Mouse (Mus musculus) E14TG2a.4 (cell line): ENCODE measurements around the gene Gm16451.
"Not testable (repeated sequence)": the region's sequence is repeated elsewhere in the genome, so short reads cannot be mapped to it uniquely, and the experiment has no call there.

Experiments used
- H3K27me3 ChIP-seq: 2 replicates; pipeline ENCODE4 v1.6.1; 2014; ENCODE audit warnings: low read length, control low read depth; ENCODE audit not compliant: insufficient read depth
- H3K36me3 ChIP-seq: 2 replicates; pipeline ENCODE4 v1.6.1; 2014; ENCODE audit warnings: low read length, control low read depth; ENCODE audit not compliant: insufficient read depth
- H3K4me1 ChIP-seq: replicated peaks from 2 replicates; pipeline ENCODE4 v1.6.1; 2014; ENCODE audit warnings: low read depth, low read length, control low read depth
- H3K4me3 ChIP-seq: replicated peaks from 2 replicates; pipeline ENCODE4 v1.5.1; 2014; ENCODE audit warnings: mild to moderate bottlenecking, low read length
- H3K9me3 ChIP-seq: 2 replicates; pipeline ENCODE4 v1.6.1; 2014; ENCODE audit warnings: low read length, control low read depth

The Gm16451 gene

DNA sequence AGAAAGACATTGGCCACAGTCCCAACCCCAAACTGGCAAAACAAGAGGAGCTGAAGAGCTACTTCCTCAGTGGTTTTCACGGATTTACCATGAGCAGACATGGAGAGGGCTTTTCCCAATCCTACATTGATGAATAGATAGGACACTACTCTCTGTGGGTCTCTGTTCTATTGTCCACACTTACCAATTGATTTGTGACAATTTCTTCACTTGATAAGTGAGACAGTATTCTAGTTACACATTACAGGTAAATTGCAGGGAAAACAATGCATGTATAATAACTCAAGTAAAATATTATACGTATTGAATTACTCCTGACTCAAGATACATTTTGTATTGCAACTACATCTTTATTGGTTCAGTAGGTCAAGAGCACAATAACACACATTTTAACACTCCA is at the start of gene Gm16451:
Gm16451 (minus strand) TSS at position 101 of the 400 bp plus-strand sequence.
- not testable (repeated sequence) for H3K36me3 ChIP-seq, H3K9me3 ChIP-seq, H3K27me3 ChIP-seq, H3K4me1 ChIP-seq, H3K4me3 ChIP-seq

DNA sequence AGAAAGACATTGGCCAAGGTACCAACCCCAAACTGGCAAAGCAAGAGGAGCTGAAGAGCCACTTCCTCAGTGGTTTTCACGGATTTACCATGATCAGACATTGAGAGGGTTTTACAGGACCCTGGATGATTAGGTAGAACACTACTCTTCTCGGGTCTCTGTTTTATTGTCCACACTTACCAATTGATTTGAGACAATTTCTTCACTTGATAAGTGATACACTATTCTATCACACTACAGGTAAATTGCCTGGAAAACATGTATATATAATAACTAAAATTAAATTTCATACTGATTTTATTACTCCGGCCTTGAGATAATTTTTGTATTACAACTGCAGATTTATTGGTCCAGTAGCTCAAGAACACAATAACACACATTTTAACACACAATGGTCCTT is 45.9 kb upstream of the Gm16451 start, which contains the start of gene Vmn1r142:
Vmn1r142 (minus strand) TSS at position 101 of the 400 bp plus-strand sequence.
- not testable (repeated sequence) for H3K36me3 ChIP-seq, H3K4me3 ChIP-seq, H3K9me3 ChIP-seq, H3K4me1 ChIP-seq, H3K27me3 ChIP-seq

DNA sequence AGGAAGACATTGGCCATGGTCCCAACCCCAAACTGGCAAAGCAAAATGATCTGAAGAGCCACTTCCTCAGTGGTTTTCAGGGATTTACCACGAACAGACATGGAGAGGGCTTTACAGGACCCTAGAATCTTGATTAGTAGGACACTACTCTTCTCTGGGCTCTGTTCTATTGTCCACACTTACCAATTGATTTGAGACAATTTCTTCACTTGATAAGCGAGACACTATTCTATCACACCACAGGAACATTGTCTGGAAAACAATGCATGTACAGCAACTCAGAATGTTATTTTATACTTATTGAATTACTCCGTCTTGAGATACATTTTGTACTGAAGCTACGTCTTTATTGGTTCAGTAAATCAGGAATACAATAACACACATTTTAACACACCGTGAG is 16.6 kb upstream of the Gm16451 start, which contains the start of gene Gm10666:
Gm10666 (minus strand) TSS at position 101 of the 400 bp plus-strand sequence.
- not testable (repeated sequence) for H3K27me3 ChIP-seq, H3K9me3 ChIP-seq, H3K4me1 ChIP-seq, H3K36me3 ChIP-seq, H3K4me3 ChIP-seq

DNA sequence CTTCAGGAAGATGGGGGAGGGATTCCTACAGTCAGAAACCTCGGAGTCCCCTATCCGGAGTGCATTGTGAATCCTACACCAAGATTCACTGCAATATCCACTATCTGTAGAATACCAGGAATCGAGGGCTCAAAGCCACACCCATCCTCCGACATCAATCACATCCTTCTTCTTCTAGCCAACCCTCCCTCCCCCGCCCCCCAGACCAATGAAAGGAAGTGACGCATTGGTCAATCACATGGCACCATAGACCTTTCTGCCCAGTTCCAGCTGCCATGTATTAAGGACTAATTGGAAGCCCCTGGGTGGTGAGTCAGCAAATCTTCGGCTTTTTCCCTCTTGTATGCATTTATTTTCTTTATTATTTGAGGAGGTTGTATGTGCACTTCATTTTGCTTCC is 49.3 kb downstream of the Gm16451 start, which contains the start of gene Vmn1r139:
Vmn1r139 (plus strand) TSS at position 301 of the 400 bp plus-strand sequence.
- H3K4me3 ChIP-seq, H3K36me3 ChIP-seq, H3K27me3 ChIP-seq, H3K9me3 ChIP-seq, H3K4me1 ChIP-seq: not testable (repeated sequence)
